Mouse (Mus musculus) adrenal gland, postnatal 36 days (tissue): Measurements from ENCODE around the gene Tmem222. TPM values are rescaled to one million over a fixed set of nuclear protein-coding genes. Genes with fewer than 3 reads are reported as not detected.

ENCODE experiments used
- total RNA-seq, 2 experiments: library from RNA; stranded (reverse); gene quantifications; 2 replicates each; pipeline ENCODE4 v1.2.3; 2021

The Tmem222 gene
- total RNA-seq, 2 experiments from 2014 or later: 64.0 to 74.4 TPM

Other genes with a start within 250 kb of the Tmem222 start
- gene Wasf2, start 147.3 kb downstream of the Tmem222 start, total RNA-seq: 100 to 1,000 TPM; 122 to 132 TPM
- 1 to 10 TPM in 1 of 2 experiments, under 1 TPM in 1; 0.79 to 1.1 TPM for gene Cd164l2, start 65.7 kb downstream of the Tmem222 start, total RNA-seq
- gene Gpr3, start 65.3 kb downstream of the Tmem222 start, total RNA-seq: under 1 TPM; 0.63 to 0.89 TPM
- 10 to 100 TPM; 15.9 to 38.8 TPM for gene Map3k6, start 37.0 kb downstream of the Tmem222 start, total RNA-seq
- 1 to 10 TPM; 1.4 to 1.5 TPM for gene Sytl1, start 14.7 kb downstream of the Tmem222 start, total RNA-seq
- 10 to 100 TPM; 44.6 to 63.8 TPM for gene Wdtc1, start 75.7 kb upstream of the Tmem222 start, total RNA-seq
- 10 to 100 TPM; 48.6 to 54.2 TPM for gene Slc9a1, start 91.9 kb upstream of the Tmem222 start, total RNA-seq
- 1 to 10 TPM; 1.0 to 3.5 TPM for gene Tent5b, start 202.3 kb upstream of the Tmem222 start, total RNA-seq
- 1 to 10 TPM; 3.4 to 4.6 TPM for gene Trnp1, start 220.8 kb upstream of the Tmem222 start, total RNA-seq
- gene Kdf1, start 241.2 kb upstream of the Tmem222 start, total RNA-seq: 1 to 10 TPM in 1 of 2 experiments, under 1 TPM in 1; 0.76 to 4.6 TPM